ENCODE assay signal across 9 mouse cellular contexts in genomic region chrX:166351790-166352189, GRCm38 (mm10).
DNase-seq lines count a peak whose midpoint lies in the region; ATAC-seq and TF ChIP-seq lines count a peak whose summit lies in the region.
"Had no signal": no experiment of that assay in that cellular context is flagged by ENCODE, and none has a peak within 500 bp of the region (broad histone marks: within the 10 kb centered on the region; RNA-seq: fewer than 3 reads in every experiment).

No protein-coding gene starts in this region.

- WGBS in bone marrow, adult 2 months: 15% methylated on average over 6 of the region's 6 CpGs
- 33% methylated on average over 6 of the region's 6 CpGs for WGBS in forebrain, embryonic 10.5 days

- peak; percentile 8 for DNase-seq in G1E (ENCODE audit: low spot score)
- peak; percentile 24 for DNase-seq in forebrain, embryonic 10.5 days (ENCODE audit: extremely low spot score, low spot score)
- peak; percentile 62 to 74 for DNase-seq in layer of hippocampus, postnatal 10 days (ENCODE audit: low spot score in 2 of 2)
- DNase-seq in lung, postnatal 25 days (ENCODE audit: low spot score): peak; percentile 63
- DNase-seq in right cerebral cortex, postnatal 10 days (ENCODE audit: low spot score in 2 of 2): peak; percentile 53 to 74
- DNase-seq in yolk sac, embryonic 10.5 days (ENCODE audit: low spot score): peak; percentile 13

- H3K4me3 ChIP-seq in G1E (ENCODE audit: low read depth, low read length): no peak overlapping the region
- H3K4me3 ChIP-seq in bone marrow, adult 2 months (replicated peaks; ENCODE audit: control insufficient read depth, low read depth, low read length): no peak overlapping the region
- H3K4me3 ChIP-seq in forebrain, embryonic 10.5 days: no peak overlapping the region
- H3K4me3 ChIP-seq: hindbrain, embryonic 15.5 days had no signal

- ATAC-seq in G1E (ENCODE audit: extremely low read depth, insufficient number of reproducible peaks, low FRiP score, poor library complexity, severe bottlenecking): peak; percentile 66
- peak; percentile 87 to 89 for ATAC-seq in hematopoietic stem cell, adult 5-6 weeks (replicated peaks in 1 of 2; ENCODE audit: insufficient read depth in 1 of 2, low FRiP score in 2 of 2, low TSS enrichment in 1 of 2, low read depth in 1 of 2, poor library complexity in 2 of 2, severe bottlenecking in 2 of 2)

- no peaks in the 10 kb centered on the region for H3K9me3 ChIP-seq in G1E (replicated peaks)
- H3K9me3 ChIP-seq in forebrain, embryonic 10.5 days: no peaks in the 10 kb centered on the region
- H3K9me3 ChIP-seq: hindbrain, embryonic 15.5 days had no signal

- no peaks in the 10 kb centered on the region for H3K36me3 ChIP-seq in G1E (replicated peaks)
- H3K36me3 ChIP-seq in forebrain, embryonic 10.5 days (replicated peaks): no peaks in the 10 kb centered on the region
- H3K36me3 ChIP-seq: hindbrain, embryonic 15.5 days had no signal

- H3K27me3 ChIP-seq in G1E (ENCODE audit: insufficient read depth, low read length): no peaks in the 10 kb centered on the region
- peaks cover 93% of the 10 kb centered on the region for H3K27me3 ChIP-seq in forebrain, embryonic 10.5 days (ENCODE audit: poor library complexity, severe bottlenecking)
- H3K27me3 ChIP-seq: hindbrain, embryonic 15.5 days had no signal

- TF ChIP-seq CTCF in G1E (IDR thresholded peaks at IDR 0.05; ENCODE audit: low read depth, low read length): 0 out of 2 replicates have a peak, but pooled peaks have one; percentile 19
- TF ChIP-seq CTCF in bone marrow, adult 2 months (IDR thresholded peaks at IDR 0.05; ENCODE audit: control insufficient read depth, insufficient read depth, low read length): peak; percentile 53

- TF ChIP-seq POLR2A in bone marrow, adult 2 months (IDR thresholded peaks at IDR 0.05; ENCODE audit: borderline replicate concordance, control insufficient read depth, low read depth, low read length): no peak

- H3K27ac ChIP-seq in bone marrow, adult 2 months (ENCODE audit: control insufficient read depth, insufficient read depth, low read depth, low read length, poor library complexity): no peak overlapping the region
- H3K27ac ChIP-seq in forebrain, embryonic 10.5 days: no peak overlapping the region
- H3K27ac ChIP-seq: hindbrain, embryonic 15.5 days had no signal

- no peaks in the 10 kb centered on the region for H3K4me1 ChIP-seq in G1E (ENCODE audit: insufficient read depth, low read depth, low read length)
- no peaks in the 10 kb centered on the region for H3K4me1 ChIP-seq in bone marrow, adult 2 months (ENCODE audit: control insufficient read depth, insufficient read depth, low read length)
- H3K4me1 ChIP-seq in forebrain, embryonic 10.5 days: peaks cover 6% of the 10 kb centered on the region; the same call in 1 of the 2 replicates

Comparison
In these comparisons a context has a peak if more than half of its experiments do, and no peak if none do; other contexts are left out.
1. DNase-seq: peak in every context shown above with its lines; median percentile 68 in layer of hippocampus, postnatal 10 days; 64 in right cerebral cortex, postnatal 10 days; 63 in lung, postnatal 25 days; 24 in forebrain, embryonic 10.5 days; 13 in yolk sac, embryonic 10.5 days; 8 in G1E.